Mouse (Mus musculus) cortical plate, adult 2 months (tissue): ENCODE results near the gene Dusp22.

Source experiments
- CTCF ChIP-seq: fragments of 200-500 bp; IDR thresholded peaks from 2 replicates; pipeline ENCODE4 v1.5.1; 2011; ENCODE audit warnings: mild to moderate bottlenecking, control low read depth, low read length; ENCODE audit not compliant: insufficient read depth; ENCODE audit errors: extremely low read depth
- POLR2A ChIP-seq: fragments of 200-500 bp; IDR thresholded peaks from 2 replicates; pipeline ENCODE4 v1.6.1; 2011; ENCODE audit warnings: mild to moderate bottlenecking, low read length, control low read depth; ENCODE audit not compliant: insufficient read depth; ENCODE audit errors: extremely low read depth

DNA sequence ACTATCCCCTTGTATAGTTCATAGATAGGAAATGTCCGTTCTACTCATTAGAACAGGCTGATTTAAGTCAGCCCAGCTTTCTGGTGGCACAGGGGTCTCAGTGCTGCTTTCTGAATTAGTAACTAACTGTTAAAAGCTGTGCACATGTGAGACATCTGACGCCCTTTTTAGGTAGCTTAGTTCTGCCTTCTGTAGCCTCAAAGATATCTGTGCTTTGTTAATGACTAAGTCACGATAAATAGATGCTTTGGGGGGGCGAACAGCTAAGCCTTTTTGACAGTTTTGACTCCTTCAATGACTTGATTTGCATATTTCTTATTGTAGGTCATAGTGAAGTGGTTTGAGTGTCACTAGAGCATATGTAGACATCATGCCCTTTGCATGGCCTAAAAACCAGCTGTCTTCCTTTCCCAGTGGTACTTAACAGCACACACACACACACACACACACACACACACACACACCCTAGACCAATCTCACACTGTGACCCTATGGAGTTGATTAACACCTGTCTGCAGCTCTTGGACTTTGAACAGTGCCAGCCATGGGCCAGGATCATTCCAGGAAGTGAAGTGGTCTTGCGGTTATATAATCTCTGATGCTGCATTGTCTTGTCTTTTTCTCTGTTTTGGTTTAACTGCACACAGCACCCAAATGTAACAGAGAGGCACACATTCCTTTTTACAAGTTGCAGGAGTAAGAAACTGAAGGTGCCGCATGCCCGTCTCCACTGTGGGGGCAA, 33.0 kb downstream of the Dusp22 start:
- TF ChIP-seq POLR2A (no peak), CTCF (no peak)
